Mouse (Mus musculus) ES-E14 (cell line): ENCODE data around the gene Smarcc1. TPM values are rescaled to one million over a fixed set of nuclear protein-coding genes. Genes with fewer than 3 reads are reported as not detected.

Source experiments
- DNase-seq: peaks from one replicate; pipeline ENCODE4 v3.0.0-alpha.2; 2013; ENCODE audit warnings: low read depth, low spot score
- H3K27ac ChIP-seq: 2 replicates; pipeline ENCODE4 v1.5.1; 2012; ENCODE audit warnings: low read depth, mild to moderate bottlenecking, low read length, moderate library complexity, mixed read lengths; ENCODE audit not compliant: poor library complexity, insufficient read depth, severe bottlenecking
- H3K36me3 ChIP-seq: 2 replicates; pipeline ENCODE4 v1.6.1; 2012; ENCODE audit warnings: mild to moderate bottlenecking, low read length, moderate library complexity, mixed read lengths; ENCODE audit not compliant: control insufficient read depth, poor library complexity, insufficient read depth, severe bottlenecking
- H3K4me1 ChIP-seq, 2 experiments: fragments of 150-350 bp in 1 of 2; sonication (generic) in 1 of 2; 2 replicates each; pipeline ENCODE4 v1.6.1; 2012; ENCODE audit warnings: low read length in 2 of 2, mild to moderate bottlenecking in 1 of 2, mixed read lengths in 1 of 2; ENCODE audit not compliant: control insufficient read depth in 2 of 2, insufficient read depth in 2 of 2, poor library complexity in 1 of 2
- H3K4me3 ChIP-seq, 2 experiments: fragments of 150-350 bp in 1 of 2; sonication (generic) in 1 of 2; 2 replicates each; pipeline ENCODE4 v1.5.1; 2012; ENCODE audit warnings: low read length in 2 of 2, low read depth in 1 of 2, mild to moderate bottlenecking in 1 of 2, mixed read lengths in 1 of 2; ENCODE audit not compliant: insufficient read depth in 1 of 2, poor library complexity in 1 of 2, severe bottlenecking in 1 of 2
- H3K9ac ChIP-seq: 2 replicates; pipeline ENCODE4 v1.6.1; 2012; ENCODE audit warnings: low read depth, mild to moderate bottlenecking, low read length, mixed read lengths; ENCODE audit not compliant: poor library complexity, insufficient read depth, severe bottlenecking
- H3K9me3 ChIP-seq: fragments of 150-350 bp; sonication (generic); 2 replicates; pipeline ENCODE4 v1.6.1; 2012; ENCODE audit warnings: low read depth, mild to moderate bottlenecking, low read length; ENCODE audit not compliant: control insufficient read depth, insufficient read depth
- CHD2 ChIP-seq: IDR thresholded peaks from 2 replicates; pipeline ENCODE4 v1.6.1; 2014; ENCODE audit warnings: mild to moderate bottlenecking, low read depth, low read length, inconsistent platforms
- HCFC1 ChIP-seq: IDR thresholded peaks from 2 replicates; pipeline ENCODE4 v1.6.1; 2012; ENCODE audit warnings: low read length, inconsistent platforms, borderline replicate concordance; ENCODE audit not compliant: insufficient read depth
- MAFK ChIP-seq: IDR thresholded peaks from 2 replicates; pipeline ENCODE4 v1.6.1; 2014; ENCODE audit warnings: mild to moderate bottlenecking, low read depth, low read length, inconsistent platforms; ENCODE audit not compliant: insufficient read depth
- ZC3H11A ChIP-seq: IDR thresholded peaks from 2 replicates; pipeline ENCODE4 v1.6.1; 2012; ENCODE audit warnings: low read depth, mild to moderate bottlenecking, inconsistent platforms, low read length, borderline replicate concordance
- ZNF384 ChIP-seq: IDR thresholded peaks from 2 replicates; pipeline ENCODE4 v1.6.1; 2012; ENCODE audit warnings: low read depth, low read length, inconsistent platforms
- in situ Hi-C, 2 experiments: fragments of 600-800 bp; cut with MboI; formaldehyde crosslinking; loops; one replicate each; pipeline ENCODE4 v1.15.1; 2025; ENCODE audit warnings: low sequenced_read_pairs in 2 of 2, inconsistent platforms in 1 of 2; ENCODE audit not compliant: unreplicated experiment in 2 of 2
- total RNA-seq: library from RNA; depleted of rRNA; stranded (reverse); fragments of 300-350 nt; gene quantifications from 2 replicates; pipeline ENCODE4 v1.2.3, GENCODE M21; 2012; rRNA removed

Gene Smarcc1
- 56.9 and 64.3 TPM in 2 replicates for total RNA-seq

DNA sequence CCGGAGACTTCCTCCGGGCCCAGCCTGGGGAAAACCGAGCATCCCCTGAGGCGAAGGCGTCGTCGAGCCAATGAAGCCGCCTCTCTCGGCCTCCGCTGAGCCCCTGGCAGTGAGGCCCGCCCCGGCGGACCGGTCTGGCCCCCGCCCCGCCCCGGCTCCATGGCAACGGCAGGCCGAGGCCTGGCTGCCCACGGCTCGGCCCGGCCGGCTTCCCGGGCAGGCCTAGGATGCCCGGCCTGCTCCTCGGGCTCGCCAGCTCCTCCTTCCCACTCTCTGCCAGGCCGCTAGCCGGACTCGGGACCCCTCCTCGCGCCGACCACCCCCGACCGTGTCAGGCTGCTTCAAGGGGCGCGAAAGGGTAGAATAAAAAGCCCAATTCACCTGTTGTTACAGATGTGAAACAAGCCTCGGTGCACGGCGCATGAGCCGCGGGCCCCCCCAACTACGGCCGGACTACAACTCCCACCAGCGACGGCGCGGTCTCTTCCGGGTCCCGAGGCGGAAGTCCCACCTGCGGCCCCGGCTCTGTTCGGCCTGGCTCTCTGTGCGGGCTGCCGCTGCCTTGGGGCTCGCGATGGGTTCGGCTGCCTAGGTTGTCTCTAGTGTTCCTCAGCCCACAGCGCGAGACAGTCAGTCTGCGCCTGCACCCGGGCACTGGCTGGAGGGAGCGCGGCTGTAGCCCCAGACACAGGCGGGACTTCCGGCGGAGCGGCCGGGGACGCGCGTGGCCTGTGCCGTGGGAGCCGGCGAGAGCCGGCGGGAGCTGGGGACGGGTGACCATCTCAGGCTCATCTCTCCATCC lies at the start of gene Smarcc1:
Gene Smarcc1, plus strand, starts transcription at position 732 of the 802 bp plus-strand sequence.
- H3K4me1 ChIP-seq, result peaks cover 0 to 2% of the 10 kb centered on the region in 2 experiments; a peak in 1 of 4 replicates
- H3K4me3 ChIP-seq, result peak within 1 kb of the TSS; percentile 90 to 93
- H3K9ac ChIP-seq, result peak within 1 kb of the TSS; percentile 96
- H3K27ac ChIP-seq, result peak within 1 kb of the TSS; percentile 86
- in situ Hi-C loops, result no loop called here
- H3K9me3 ChIP-seq, result no peaks in the 10 kb centered on the region
- TF ChIP-seq HCFC1 (peak; percentile 93), ZNF384 (no peak), ZC3H11A (no peak), MAFK (no peak), CHD2 (no peak)
- DNase-seq, result peak; percentile 81
- peaks cover 1% of the 10 kb centered on the region; the same call in 1 of the 2 replicates for H3K36me3 ChIP-seq

DNA sequence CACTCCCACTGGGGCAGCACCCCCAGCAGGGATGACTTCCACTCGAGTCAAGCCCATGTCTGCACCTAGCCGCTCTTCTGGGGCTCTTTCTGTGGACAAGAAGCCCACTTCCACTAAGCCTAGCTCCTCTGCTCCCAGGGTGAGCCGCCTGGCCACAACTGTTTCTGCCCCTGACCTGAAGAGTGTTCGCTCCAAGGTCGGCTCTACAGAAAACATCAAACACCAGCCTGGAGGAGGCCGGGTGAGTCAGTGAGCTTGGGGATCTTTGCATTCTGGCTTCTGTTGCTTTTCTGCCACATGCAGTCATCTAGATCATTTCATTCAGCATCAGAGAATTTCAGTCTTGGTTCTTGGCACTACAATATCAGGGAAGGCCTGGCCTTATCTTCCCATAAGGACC lies 48.8 kb upstream of the Smarcc1 start:
- Histone ChIP-seq H3K27ac (no peak overlapping the region), H3K4me3 (no peak overlapping the region), H3K4me1 (peaks cover 0 to 3% of the 10 kb centered on the region in 2 experiments; a peak in 1 of 4 replicates), H3K9ac (no peak overlapping the region), H3K9me3 (no peaks in the 10 kb centered on the region), H3K36me3 (peaks cover 42% of the 10 kb centered on the region)
- in situ Hi-C loops, result no loop called here
- TF ChIP-seq CHD2 (no peak), MAFK (no peak), ZC3H11A (no peak), HCFC1 (no peak), ZNF384 (no peak)
- no peak for DNase-seq

- peaks cover 42% of the 10 kb centered on the region for H3K36me3 ChIP-seq
Measured at GRCm38 (mm10) chr9:110070358-110070757, 47.1 kb upstream of the Smarcc1 start.

GRCm38 (mm10) chr9:110071011-110071410 lies 46.5 kb upstream of the Smarcc1 start:
- in situ Hi-C loops, result loop anchor here in 1 of 2 experiments (10.0 kb wide), 1 partner anchor 176 kb away; no protein-coding TSS in a partner anchor
- H3K36me3 ChIP-seq, result peaks cover 42% of the 10 kb centered on the region
- no peak for TF ChIP-seq HCFC1
- TF ChIP-seq ZC3H11A, result no peak
- no peak for TF ChIP-seq CHD2
- no peak for TF ChIP-seq MAFK
- no peak for TF ChIP-seq ZNF384

More at GRCm38 (mm10) chr9:110070358-110070757, 47.1 kb upstream of the Smarcc1 start:
- Histone ChIP-seq H3K4me1 (peaks cover 0 to 3% of the 10 kb centered on the region in 2 experiments; a peak in 1 of 4 replicates), H3K27ac (no peak overlapping the region), H3K4me3 (no peak overlapping the region), H3K9me3 (no peaks in the 10 kb centered on the region), H3K9ac (no peak overlapping the region)
- no peak for TF ChIP-seq MAFK
- TF ChIP-seq HCFC1, result no peak
- DNase-seq, result no peak
- in situ Hi-C loops, result loop anchor here in 1 of 2 experiments (10.0 kb wide), 1 partner anchor 176 kb away; no protein-coding TSS in a partner anchor

More at GRCm38 (mm10) chr9:110071011-110071410, 46.5 kb upstream of the Smarcc1 start:
- Histone ChIP-seq H3K9ac (no peak overlapping the region), H3K9me3 (no peaks in the 10 kb centered on the region), H3K27ac (no peak overlapping the region), H3K4me1 (peaks cover 0 to 3% of the 10 kb centered on the region in 2 experiments; a peak in 1 of 4 replicates), H3K4me3 (no peak overlapping the region)
- DNase-seq, result no peak
